Mouse (Mus musculus): Measurements from ENCODE around the gene Fam129b. TPM values are rescaled to one million over a fixed set of nuclear protein-coding genes. Genes with fewer than 3 reads are reported as not detected.

Gene Fam129b
- polyA plus RNA-seq, 1 experiment from 2014 or later: 30.7 TPM

- H3K27ac ChIP-seq (replicated peaks): peak overlapping the region; percentile 76
- peaks cover 38% of the 10 kb centered on the region for H3K36me3 ChIP-seq
- H3K4me1 ChIP-seq: peaks cover 14% of the 10 kb centered on the region
- H3K4me3 ChIP-seq (replicated peaks): no peak overlapping the region
- no peak for ATAC-seq (ENCODE audit: low FRiP score)
- no peaks in the 10 kb centered on the region for H3K27me3 ChIP-seq (replicated peaks)
- WGBS: 74% methylated on average over 5 of the region's 5 CpGs
- H3K4me2 ChIP-seq: no peak overlapping the region
- no peak overlapping the region for H3K9ac ChIP-seq (replicated peaks)
- H3K9me3 ChIP-seq (replicated peaks): no peaks in the 10 kb centered on the region
These were observed 38.4 kb downstream of the Fam129b start for GRCm38 (mm10) chr2:32914362-32914761.

GRCm38 (mm10) chr2:32914896-32915295, 39.0 kb downstream of the Fam129b start:
- no peak overlapping the region for H3K9ac ChIP-seq (replicated peaks)
- no peak overlapping the region for H3K4me3 ChIP-seq (replicated peaks)
- no peak overlapping the region for H3K4me2 ChIP-seq
- no peaks in the 10 kb centered on the region for H3K27me3 ChIP-seq (replicated peaks)
- WGBS: 51% methylated on average over 3 of the region's 3 CpGs
- ATAC-seq (ENCODE audit: low FRiP score): peak; percentile 36; the same call in 1 of the 2 replicates
- peak overlapping the region; percentile 76 for H3K27ac ChIP-seq (replicated peaks)
- peaks cover 14% of the 10 kb centered on the region for H3K4me1 ChIP-seq
- no peaks in the 10 kb centered on the region for H3K9me3 ChIP-seq (replicated peaks)
- peaks cover 43% of the 10 kb centered on the region for H3K36me3 ChIP-seq

- 77% methylated on average over 11 of the region's 11 CpGs for WGBS
- Histone ChIP-seq H3K27ac (replicated peaks) (no peak overlapping the region), H3K4me1 (peaks cover 14% of the 10 kb centered on the region), H3K27me3 (replicated peaks) (no peaks in the 10 kb centered on the region), H3K9me3 (replicated peaks) (no peaks in the 10 kb centered on the region), H3K9ac (replicated peaks) (no peak overlapping the region), H3K4me3 (replicated peaks) (no peak overlapping the region), H3K4me2 (no peak overlapping the region), H3K36me3 (peaks cover 49% of the 10 kb centered on the region)
- no peak for ATAC-seq (ENCODE audit: low FRiP score)
These were observed 41.6 kb downstream of the Fam129b start for GRCm38 (mm10) chr2:32917526-32917925.

- no peak overlapping the region for H3K4me2 ChIP-seq
- no peak for ATAC-seq (ENCODE audit: low FRiP score)
- no peak overlapping the region for H3K4me3 ChIP-seq (replicated peaks)
- no peaks in the 10 kb centered on the region for H3K9me3 ChIP-seq (replicated peaks)
- H3K36me3 ChIP-seq: peaks cover 58% of the 10 kb centered on the region
- 77% methylated on average over 9 of the region's 9 CpGs for WGBS
- no peak overlapping the region for H3K27ac ChIP-seq (replicated peaks)
- no peak overlapping the region for H3K9ac ChIP-seq (replicated peaks)
- no peaks in the 10 kb centered on the region for H3K27me3 ChIP-seq (replicated peaks)
- peaks cover 14% of the 10 kb centered on the region for H3K4me1 ChIP-seq
These were observed 42.5 kb downstream of the Fam129b start for GRCm38 (mm10) chr2:32918391-32918790.

- Histone ChIP-seq H3K4me3 (replicated peaks) (no peak overlapping the region), H3K4me1 (no peaks in the 10 kb centered on the region), H3K9ac (replicated peaks) (no peak overlapping the region), H3K27me3 (replicated peaks) (no peaks in the 10 kb centered on the region), H3K9me3 (replicated peaks) (no peaks in the 10 kb centered on the region), H3K27ac (replicated peaks) (no peak overlapping the region), H3K36me3 (peaks cover 67% of the 10 kb centered on the region), H3K4me2 (no peak overlapping the region)
- WGBS: 84% methylated on average over 7 of the region's 7 CpGs
- ATAC-seq (ENCODE audit: low FRiP score): no peak
These were observed 45.3 kb downstream of the Fam129b start for GRCm38 (mm10) chr2:32921235-32921634.

GRCm38 (mm10) chr2:32921801-32922380, 46.0 kb downstream of the Fam129b start:
- Histone ChIP-seq H3K36me3 (peaks cover 71% of the 10 kb centered on the region), H3K27ac (replicated peaks) (no peak overlapping the region), H3K4me1 (no peaks in the 10 kb centered on the region), H3K27me3 (replicated peaks) (no peaks in the 10 kb centered on the region), H3K9me3 (replicated peaks) (no peaks in the 10 kb centered on the region), H3K4me2 (no peak overlapping the region), H3K4me3 (replicated peaks) (no peak overlapping the region), H3K9ac (replicated peaks) (no peak overlapping the region)
- WGBS: 91% methylated on average over 15 of the region's 15 CpGs
- ATAC-seq (ENCODE audit: low FRiP score): no peak

- H3K4me2 ChIP-seq: no peak overlapping the region
- 88% methylated on average over 13 of the region's 13 CpGs for WGBS
- peaks cover 76% of the 10 kb centered on the region for H3K36me3 ChIP-seq
- no peak for ATAC-seq (ENCODE audit: low FRiP score)
- no peaks in the 10 kb centered on the region for H3K27me3 ChIP-seq (replicated peaks)
- no peaks in the 10 kb centered on the region for H3K9me3 ChIP-seq (replicated peaks)
- H3K9ac ChIP-seq (replicated peaks): no peak overlapping the region
- H3K4me1 ChIP-seq: no peaks in the 10 kb centered on the region
- H3K27ac ChIP-seq (replicated peaks): no peak overlapping the region
- no peak overlapping the region for H3K4me3 ChIP-seq (replicated peaks)
These were observed 46.6 kb downstream of the Fam129b start for GRCm38 (mm10) chr2:32922564-32922963.

GRCm38 (mm10) chr2:32923551-32924250, 47.8 kb downstream of the Fam129b start:
- Histone ChIP-seq H3K27ac (replicated peaks) (no peak overlapping the region), H3K9ac (replicated peaks) (no peak overlapping the region), H3K4me2 (no peak overlapping the region), H3K36me3 (peaks cover 74% of the 10 kb centered on the region), H3K4me3 (replicated peaks) (no peak overlapping the region), H3K4me1 (no peaks in the 10 kb centered on the region), H3K9me3 (replicated peaks) (no peaks in the 10 kb centered on the region), H3K27me3 (replicated peaks) (no peaks in the 10 kb centered on the region)
- 95% methylated on average over 24 of the region's 24 CpGs for WGBS
- no peak for ATAC-seq (ENCODE audit: low FRiP score)

- no peaks in the 10 kb centered on the region for H3K27me3 ChIP-seq (replicated peaks)
- no peaks in the 10 kb centered on the region for H3K4me1 ChIP-seq
- H3K27ac ChIP-seq (replicated peaks): no peak overlapping the region
- no peak overlapping the region for H3K4me2 ChIP-seq
- no peak overlapping the region for H3K4me3 ChIP-seq (replicated peaks)
- no peaks in the 10 kb centered on the region for H3K9me3 ChIP-seq (replicated peaks)
- ATAC-seq (ENCODE audit: low FRiP score): no peak
- WGBS: 77% methylated on average over 10 of the region's 10 CpGs
- peaks cover 75% of the 10 kb centered on the region for H3K36me3 ChIP-seq
- H3K9ac ChIP-seq (replicated peaks): no peak overlapping the region
These were observed 48.5 kb downstream of the Fam129b start for GRCm38 (mm10) chr2:32924306-32924844.

- Histone ChIP-seq H3K4me3 (replicated peaks) (no peak overlapping the region), H3K9ac (replicated peaks) (no peak overlapping the region), H3K36me3 (peaks cover 62% of the 10 kb centered on the region), H3K4me2 (no peak overlapping the region), H3K27me3 (replicated peaks) (no peaks in the 10 kb centered on the region), H3K9me3 (replicated peaks) (no peaks in the 10 kb centered on the region), H3K4me1 (no peaks in the 10 kb centered on the region), H3K27ac (replicated peaks) (no peak overlapping the region)
- WGBS: 93% methylated on average over 12 of the region's 12 CpGs
- no peak for ATAC-seq (ENCODE audit: low FRiP score)
These were observed 50.6 kb downstream of the Fam129b start for GRCm38 (mm10) chr2:32926330-32927075.

GRCm38 (mm10) chr2:32927624-32928234, 51.8 kb downstream of the Fam129b start:
- H3K9me3 ChIP-seq (replicated peaks): no peaks in the 10 kb centered on the region
- peaks cover 4% of the 10 kb centered on the region; the same call in 1 of the 2 replicates for H3K4me1 ChIP-seq
- H3K4me3 ChIP-seq (replicated peaks): no peak overlapping the region
- no peak overlapping the region for H3K27ac ChIP-seq (replicated peaks)
- H3K27me3 ChIP-seq (replicated peaks): no peaks in the 10 kb centered on the region
- H3K36me3 ChIP-seq: peaks cover 58% of the 10 kb centered on the region
- ATAC-seq (ENCODE audit: low FRiP score): no peak
- no peak overlapping the region for H3K9ac ChIP-seq (replicated peaks)
- no peak overlapping the region for H3K4me2 ChIP-seq
- 77% methylated on average over 15 of the region's 15 CpGs for WGBS

Data from neural tube, embryonic 15.5 days (tissue).